Comparison of ENCODE assay signal across 9 mouse cellular contexts in genomic region chr2:73271459-73272161, GRCm38 (mm10). TPM values are rescaled to one million over a fixed set of nuclear protein-coding genes. Genes with fewer than 3 reads are reported as not detected.
DNase-seq lines count a peak whose midpoint lies in the region; ATAC-seq lines count a peak whose summit lies in the region.
"Had no signal": no experiment of that assay in that cellular context is flagged by ENCODE, and none has a peak within 500 bp of the region (broad histone marks: within the 10 kb centered on the region; RNA-seq: fewer than 3 reads in every experiment).

Sp9 (plus strand) TSS chr2:73271925.

- peaks cover 46% of the 10 kb centered on the region for H3K4me1 ChIP-seq in heart, embryonic 13.5 days
- H3K4me1 ChIP-seq in midbrain, embryonic 15.5 days: peaks cover 39% of the 10 kb centered on the region

- H3K4me3 ChIP-seq in heart, embryonic 13.5 days: peak within 1 kb of the TSS; percentile 54
- H3K4me3 ChIP-seq in midbrain, embryonic 15.5 days: peak within 1 kb of the TSS; percentile 39

- intact Hi-C loops in left cerebral cortex, postnatal 36 days (cut with DNase I): loop anchor here (5.0 to 10.0 kb wide), 2 partner anchors 1413 to 1729 kb away; no protein-coding TSS in a partner anchor

- no peak within 1 kb of the TSS for H3K27ac ChIP-seq in heart, embryonic 13.5 days (replicated peaks)
- peak within 1 kb of the TSS; percentile 68 for H3K27ac ChIP-seq in midbrain, embryonic 15.5 days

- no peaks in the 10 kb centered on the region for H3K9me3 ChIP-seq in heart, embryonic 13.5 days
- H3K9me3 ChIP-seq in midbrain, embryonic 15.5 days: no peaks in the 10 kb centered on the region

- under 1% methylated on average over 48 of the region's 48 CpGs for WGBS in heart, embryonic 13.5 days
- WGBS in midbrain, embryonic 15.5 days: under 1% methylated on average over 48 of the region's 48 CpGs

- H3K4me2 ChIP-seq in heart, embryonic 13.5 days: peak within 1 kb of the TSS; percentile 80
- H3K4me2 ChIP-seq in midbrain, embryonic 15.5 days: peak within 1 kb of the TSS; percentile 55

- peak within 1 kb of the TSS; percentile 66; the same call in 1 of the 2 replicates for H3K9ac ChIP-seq in heart, embryonic 13.5 days
- H3K9ac ChIP-seq in midbrain, embryonic 15.5 days: no peak within 1 kb of the TSS

- peak; percentile 47 for DNase-seq in adrenal gland, postnatal 14 days
- no peak for DNase-seq in adrenal gland, adult 8-10 months
- peak; percentile 22 for DNase-seq in urinary bladder, postnatal 14 days (ENCODE audit: low spot score)
- no peak for DNase-seq in urinary bladder, postnatal 4 days (ENCODE audit: low spot score in 2 of 2)
- DNase-seq in left cerebral cortex, postnatal 36 days (ENCODE audit: low spot score in 2 of 2): peak; percentile 43 to 59
- DNase-seq in thymus, postnatal 14 days: peak; percentile 85

- H3K36me3 ChIP-seq in heart, embryonic 13.5 days: no peaks in the 10 kb centered on the region
- no peaks in the 10 kb centered on the region for H3K36me3 ChIP-seq in midbrain, embryonic 15.5 days (replicated peaks)

- H3K27me3 ChIP-seq in heart, embryonic 13.5 days (replicated peaks): peaks cover 90% of the 10 kb centered on the region
- peaks cover 48% of the 10 kb centered on the region for H3K27me3 ChIP-seq in midbrain, embryonic 15.5 days (replicated peaks)

- ATAC-seq in heart, embryonic 13.5 days (ENCODE audit: extremely low read depth, insufficient number of reproducible peaks, low FRiP score, low TSS enrichment): no peak; the same call in 1 of the 2 replicates
- peak; percentile 86 for ATAC-seq in midbrain, embryonic 15.5 days (replicated peaks)

RNA-seq across cellular contexts. Expression of gene Sp9, which starts in this region (rescaled TPM):
- not detected in 2 replicates for total RNA-seq in adrenal gland, postnatal 14 days (2021)
- not detected for total RNA-seq in adrenal gland, adult 8-10 months (2022)
- 0.04 TPM in 1 of 2 replicates, not detected in the other for polyA plus RNA-seq in heart, embryonic 13.5 days (2015; fragmentation: Nextera tagmentation; extraction: Ambion mirVana)
- total RNA-seq in left cerebral cortex, postnatal 36 days (2021): 1 to 10 TPM; 2.8 to 4.6 TPM
- 3.5 and 5.3 TPM in 2 replicates for polyA plus RNA-seq in midbrain, embryonic 15.5 days (2015; fragmentation: Nextera tagmentation; extraction: Ambion mirVana)
- total RNA-seq: gastrocnemius, postnatal 4 days had no signal

Comparison
In these comparisons a context has a peak if more than half of its experiments do, and no peak if none do; other contexts are left out.
1. DNase-seq: peak in urinary bladder, postnatal 14 days (single experiment), left cerebral cortex, postnatal 36 days (2 of 2) and thymus, postnatal 14 days (single experiment); none in adrenal gland, adult 8-10 months (single experiment) and urinary bladder, postnatal 4 days (0 of 2).
2. Peak in DNase-seq in adrenal gland, postnatal 14 days; RNA of the gene not detected or under 1 TPM.